Mouse (Mus musculus): Measurements from ENCODE around the gene Gm47985. TPM values are rescaled to one million over a fixed set of nuclear protein-coding genes. Genes with fewer than 3 reads are reported as not detected.

The Gm47985 gene
- total RNA-seq, 2 experiments from 2014 or later = 0.39 to 0.84 TPM

- DNase-seq = no peak
Measured at GRCm38 (mm10) chr1:151215985-151216384, 33.6 kb downstream of the Gm47985 start.

GRCm38 (mm10) chr1:151216417-151216816, 34.1 kb downstream of the Gm47985 start:
- no peak for DNase-seq
- intact Hi-C loops (cut with DNase I) = no loop called here

More at GRCm38 (mm10) chr1:151215985-151216384, 33.6 kb downstream of the Gm47985 start:
- intact Hi-C loops (cut with DNase I) = no loop called here

- intact Hi-C loops (cut with DNase I) = no loop called here
- DNase-seq = no peak
Measured at GRCm38 (mm10) chr1:151219045-151219444, 36.7 kb downstream of the Gm47985 start.

- intact Hi-C loops (cut with DNase I) = no loop called here
Measured at GRCm38 (mm10) chr1:151220098-151220497, 37.8 kb downstream of the Gm47985 start.

GRCm38 (mm10) chr1:151222561-151223267, 40.4 kb downstream of the Gm47985 start:
- no peak for DNase-seq
- intact Hi-C loops (cut with DNase I) = no loop called here

More at GRCm38 (mm10) chr1:151220098-151220497, 37.8 kb downstream of the Gm47985 start:
- peak in 1 of 2 experiments; percentile 0 for DNase-seq

- intact Hi-C loops (cut with DNase I) = no loop called here
- DNase-seq = no peak
Measured at GRCm38 (mm10) chr1:151223377-151223776, 41.0 kb downstream of the Gm47985 start.

GRCm38 (mm10) chr1:151224536-151224935, 42.2 kb downstream of the Gm47985 start:
- DNase-seq = no peak
- intact Hi-C loops (cut with DNase I) = no loop called here

GRCm38 (mm10) chr1:151227506-151227905, 45.2 kb downstream of the Gm47985 start:
- intact Hi-C loops (cut with DNase I) = no loop called here
- DNase-seq = no peak

GRCm38 (mm10) chr1:151228320-151228989, 46.1 kb downstream of the Gm47985 start:
- no peak for DNase-seq
- intact Hi-C loops (cut with DNase I) = no loop called here

GRCm38 (mm10) chr1:151232346-151232745, 50.0 kb downstream of the Gm47985 start:
- no peak for DNase-seq
- intact Hi-C loops (cut with DNase I) = no loop called here

- intact Hi-C loops (cut with DNase I) = no loop called here
Measured at GRCm38 (mm10) chr1:151233756-151234155, 51.4 kb downstream of the Gm47985 start.

More at GRCm38 (mm10) chr1:151233756-151234155, 51.4 kb downstream of the Gm47985 start:
- no peak for DNase-seq

Other genes with a start within 250 kb of the Gm47985 start
- gene Hmcn1, start 189.1 kb upstream of the Gm47985 start, total RNA-seq (2021) = 10 to 100 TPM; 12.9 to 13.1 TPM
- gene Gm8947, start 9.8 kb downstream of the Gm47985 start, total RNA-seq (2021) = not detected
- not detected for gene Gm47995, start 15.9 kb downstream of the Gm47985 start, total RNA-seq (2021)
- not detected for gene 3110040M04Rik, start 21.6 kb downstream of the Gm47985 start, total RNA-seq (2021)
- not detected for gene Gm47996, start 27.6 kb downstream of the Gm47985 start, total RNA-seq (2021)
- gene Ivns1abp, start 161.9 kb downstream of the Gm47985 start, total RNA-seq (2021) = 100 to 1,000 TPM; 774 to 837 TPM
- 1 to 10 TPM; 7.0 to 8.8 TPM for gene Swt1, start 245.9 kb downstream of the Gm47985 start, total RNA-seq (2021)
- gene Trmt1l, start 246.0 kb downstream of the Gm47985 start, total RNA-seq (2021) = 10 to 100 TPM; 20.0 to 20.3 TPM